Mouse (Mus musculus) forebrain, embryonic 16.5 days (tissue): ENCODE measurements around the gene Map3k14. TPM values are rescaled to one million over a fixed set of nuclear protein-coding genes. Genes with fewer than 3 reads are reported as not detected.

Source experiments
- ATAC-seq: fragments of 200-750 bp; cut with Nextera tagmentation; 2 replicates; pipeline ENCODE4 v1.8.0; 2017; ENCODE audit warnings: mild to moderate bottlenecking, moderate library complexity
- H3K27ac ChIP-seq: fragments of 300-500 bp; sonication (generic); 2 replicates; pipeline ENCODE4 v1.5.1; 2014; ENCODE audit warnings: low read length, control low read depth
- H3K27me3 ChIP-seq: fragments of 300-500 bp; sonication (generic); replicated peaks from 2 replicates; pipeline ENCODE4 v1.6.1; 2014; ENCODE audit warnings: low read length; ENCODE audit not compliant: control insufficient read depth, insufficient read depth
- H3K36me3 ChIP-seq: fragments of 300-500 bp; sonication (generic); 2 replicates; pipeline ENCODE4 v1.6.1; 2014; ENCODE audit not compliant: control insufficient read depth, insufficient read depth
- H3K4me1 ChIP-seq: fragments of 300-500 bp; sonication (generic); replicated peaks from 2 replicates; pipeline ENCODE4 v1.6.1; 2014; ENCODE audit warnings: low read length; ENCODE audit not compliant: control insufficient read depth, insufficient read depth
- H3K4me2 ChIP-seq: fragments of 300-500 bp; sonication (generic); 2 replicates; pipeline ENCODE4 v1.6.1; 2014; ENCODE audit warnings: mild to moderate bottlenecking, low read length, control low read depth
- H3K4me3 ChIP-seq: fragments of 300-500 bp; sonication (generic); replicated peaks from 2 replicates; pipeline ENCODE4 v1.5.1; 2014; ENCODE audit warnings: mild to moderate bottlenecking, low read length, control low read depth
- H3K9ac ChIP-seq: fragments of 300-500 bp; sonication (generic); replicated peaks from 2 replicates; pipeline ENCODE4 v1.6.1; 2014; ENCODE audit warnings: low read depth, low read length, control low read depth
- H3K9me3 ChIP-seq: fragments of 300-500 bp; sonication (generic); 2 replicates; pipeline ENCODE4 v1.6.1; 2016; ENCODE audit warnings: low read length; ENCODE audit not compliant: control insufficient read depth
- WGBS: fragments of 180-500 bp; shearing (Covaris S2); extraction: QIAGEN DNeasy Blood & Tissue Kit; methylation state at CpG from one replicate; pipeline ENCODE4 v1.1.7; 2014; 5-methylcytosine and 5-hydroxymethylcytosine counted together
- polyA plus RNA-seq: library from polyadenylated mRNA; unstranded; fragments of >200 nt; fragmentation: Nextera tagmentation; extraction: Ambion mirVana; gene quantifications from 2 replicates; pipeline ENCODE4 v1.2.1, GENCODE M21; 2015

The Map3k14 gene
- polyA plus RNA-seq, 1 experiment from 2014 or later, result 4.8 TPM

DNA sequence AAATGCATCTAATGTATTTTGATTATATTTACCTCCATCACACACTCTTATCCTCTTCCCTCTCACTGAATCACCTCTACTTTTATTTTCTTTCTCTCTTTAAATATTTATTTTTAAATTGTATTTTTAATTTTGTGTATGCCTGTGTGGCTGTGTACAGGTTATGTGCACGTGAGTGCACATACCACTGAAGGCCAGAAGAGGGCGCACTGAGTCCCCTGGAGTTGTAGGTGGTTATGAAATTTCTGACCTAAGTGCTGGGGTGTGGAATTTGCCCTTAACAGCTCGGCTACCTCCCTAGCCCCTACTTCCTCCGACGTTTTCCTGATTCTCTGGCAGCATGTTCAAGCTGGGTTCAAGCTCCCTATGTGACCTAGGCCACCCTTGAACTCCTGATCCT lies 53.6 kb downstream of the Map3k14 start:
- Histone ChIP-seq H3K4me3 (no peak overlapping the region), H3K9ac (no peak overlapping the region), H3K9me3 (no peaks in the 10 kb centered on the region), H3K27me3 (no peaks in the 10 kb centered on the region), H3K4me1 (peaks cover 5% of the 10 kb centered on the region), H3K27ac (no peak overlapping the region), H3K36me3 (no peaks in the 10 kb centered on the region), H3K4me2 (no peak overlapping the region)
- ATAC-seq, result no peak
- 86% methylated on average over 5 of the region's 5 CpGs for WGBS

DNA sequence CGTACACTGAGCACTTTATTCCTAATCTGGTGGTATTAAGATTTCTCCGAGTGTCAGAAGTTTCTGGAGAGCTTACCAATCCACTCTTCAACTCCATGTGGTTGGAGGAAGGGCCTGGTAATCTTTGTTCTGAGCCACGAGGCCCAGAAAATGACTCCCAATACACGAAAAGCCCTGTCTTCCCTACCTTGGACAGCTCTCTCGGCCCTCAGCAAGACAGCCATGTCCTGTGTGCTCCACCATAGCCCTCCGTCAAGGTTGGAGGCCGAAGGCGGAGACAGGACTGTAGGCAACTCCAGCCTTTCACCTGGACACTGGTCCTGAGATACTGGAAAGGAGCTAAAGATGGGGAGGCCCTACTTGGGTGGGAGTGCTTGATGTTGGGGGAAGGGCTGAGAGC lies 57.0 kb downstream of the Map3k14 start:
- Histone ChIP-seq H3K36me3 (no peaks in the 10 kb centered on the region), H3K27ac (no peak overlapping the region), H3K4me3 (no peak overlapping the region), H3K4me2 (no peak overlapping the region), H3K4me1 (no peaks in the 10 kb centered on the region), H3K27me3 (no peaks in the 10 kb centered on the region), H3K9ac (no peak overlapping the region), H3K9me3 (no peaks in the 10 kb centered on the region)
- 79% methylated on average over 8 of the region's 8 CpGs for WGBS
- ATAC-seq, result no peak

DNA sequence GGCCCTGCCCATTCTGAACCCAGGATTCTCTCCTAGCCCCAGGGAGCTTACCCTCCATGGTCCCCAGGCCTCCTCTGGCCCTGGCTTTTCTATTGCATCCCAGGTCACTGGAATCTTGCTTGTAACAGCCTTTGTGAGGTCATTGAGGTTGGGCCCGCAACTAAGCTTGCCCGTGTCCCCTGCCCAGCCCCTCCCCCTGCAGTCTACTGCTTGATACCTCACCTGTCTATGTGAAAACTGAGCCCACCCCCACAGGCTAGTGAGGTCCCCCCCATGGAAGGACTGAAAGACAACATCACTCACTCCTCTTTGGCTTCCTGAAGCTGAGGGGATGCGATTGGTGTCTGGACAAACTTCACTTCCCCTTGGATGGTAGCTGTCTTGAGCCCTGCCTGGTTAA lies 58.8 kb downstream of the Map3k14 start, which contains the start of gene 1700023F06Rik:
Gene 1700023F06Rik, minus strand, starts transcription at position 101 of the 400 bp plus-strand sequence.
- no peak within 1 kb of the TSS for H3K4me3 ChIP-seq
- no peak within 1 kb of the TSS for H3K9ac ChIP-seq
- H3K36me3 ChIP-seq, result no peaks in the 10 kb centered on the region
- H3K27me3 ChIP-seq, result no peaks in the 10 kb centered on the region
- no peak within 1 kb of the TSS for H3K27ac ChIP-seq
- ATAC-seq, result no peak
- no peak within 1 kb of the TSS for H3K4me2 ChIP-seq
- 87% methylated on average over 3 of the region's 3 CpGs for WGBS
- no peaks in the 10 kb centered on the region for H3K9me3 ChIP-seq
- H3K4me1 ChIP-seq, result no peaks in the 10 kb centered on the region

DNA sequence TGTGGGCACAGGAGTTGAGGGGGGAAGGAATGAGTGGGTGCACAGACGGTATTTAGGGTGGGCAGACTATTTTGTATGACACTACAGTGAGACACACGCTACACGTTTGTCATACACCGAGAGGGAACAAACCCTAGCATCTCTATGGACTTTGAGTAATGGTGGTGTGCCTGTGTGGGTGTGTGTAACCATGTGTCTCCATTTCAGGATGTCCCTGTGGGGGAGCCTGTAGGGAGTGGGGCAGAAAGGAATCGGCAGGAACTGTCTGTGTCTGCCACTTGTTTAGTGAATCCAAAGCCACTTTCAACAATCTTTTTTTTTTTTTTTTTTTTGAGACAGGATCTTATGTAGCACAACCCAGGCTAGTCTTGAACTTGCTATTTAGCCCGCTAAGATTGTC lies 61.1 kb downstream of the Map3k14 start:
- Histone ChIP-seq H3K4me3 (no peak overlapping the region), H3K36me3 (no peaks in the 10 kb centered on the region), H3K9ac (no peak overlapping the region), H3K27ac (no peak overlapping the region), H3K9me3 (no peaks in the 10 kb centered on the region), H3K4me1 (peaks cover 11% of the 10 kb centered on the region), H3K4me2 (no peak overlapping the region), H3K27me3 (no peaks in the 10 kb centered on the region)
- ATAC-seq, result no peak
- 89% methylated on average over 6 of the region's 6 CpGs for whole genome bisulfite sequencing

DNA sequence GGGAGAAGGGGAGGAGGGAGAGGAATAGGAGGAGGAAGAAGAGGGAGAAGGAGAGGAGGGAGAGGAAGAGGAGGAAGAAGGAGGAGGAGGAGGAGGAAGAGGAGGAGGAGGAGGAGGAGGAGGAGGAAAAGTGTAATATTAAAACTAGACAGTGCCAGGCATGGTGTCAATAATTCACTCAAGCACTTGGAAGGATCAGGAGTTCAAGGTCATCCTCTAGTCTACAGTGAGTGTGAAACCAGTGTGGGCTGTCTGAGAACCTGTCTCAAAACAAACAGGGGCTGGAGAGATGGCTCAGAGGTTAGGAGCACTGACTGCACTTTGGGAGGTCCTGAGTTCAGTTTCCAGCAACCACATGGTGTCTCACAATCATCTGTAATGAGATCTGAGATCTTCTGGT lies 64.9 kb downstream of the Map3k14 start:
- Histone ChIP-seq H3K4me1 (peaks cover 32% of the 10 kb centered on the region), H3K27ac (no peak overlapping the region), H3K9me3 (no peaks in the 10 kb centered on the region), H3K9ac (no peak overlapping the region), H3K36me3 (no peaks in the 10 kb centered on the region), H3K27me3 (peaks cover 10% of the 10 kb centered on the region; the same call in 1 of the 2 replicates), H3K4me2 (no peak overlapping the region), H3K4me3 (no peak overlapping the region)
- ATAC-seq, result no peak

DNA sequence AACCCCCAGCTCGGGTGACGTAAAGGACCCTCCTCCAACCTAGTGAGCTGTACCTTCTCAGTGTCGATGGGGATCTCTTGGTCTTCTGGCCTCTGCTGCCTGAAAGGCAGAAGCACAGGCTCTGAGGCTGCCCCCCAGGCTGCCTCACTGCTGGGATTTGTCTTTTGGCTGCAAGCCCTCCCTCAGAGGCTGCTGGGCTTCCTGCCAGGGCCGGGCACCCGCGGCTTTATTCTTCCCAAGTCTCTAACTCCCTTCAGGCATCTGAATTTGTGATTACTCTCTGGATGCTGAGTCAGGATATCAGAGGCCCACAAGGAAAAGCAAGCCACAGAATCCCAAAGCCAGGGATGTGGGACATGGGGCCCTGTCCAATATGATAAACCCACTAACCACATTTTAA lies 65.6 kb downstream of the Map3k14 start:
- Histone ChIP-seq H3K27me3 (peaks cover 18% of the 10 kb centered on the region), H3K4me3 (no peak overlapping the region), H3K4me2 (no peak overlapping the region), H3K9ac (peak overlapping the region; percentile 10; the same call in 1 of the 2 replicates), H3K36me3 (no peaks in the 10 kb centered on the region), H3K27ac (peak overlapping the region; percentile 5; the same call in 1 of the 2 replicates), H3K9me3 (no peaks in the 10 kb centered on the region), H3K4me1 (peaks cover 32% of the 10 kb centered on the region)
- peak; percentile 65 for ATAC-seq
- WGBS, result 5% methylated on average over 6 of the region's 6 CpGs

DNA sequence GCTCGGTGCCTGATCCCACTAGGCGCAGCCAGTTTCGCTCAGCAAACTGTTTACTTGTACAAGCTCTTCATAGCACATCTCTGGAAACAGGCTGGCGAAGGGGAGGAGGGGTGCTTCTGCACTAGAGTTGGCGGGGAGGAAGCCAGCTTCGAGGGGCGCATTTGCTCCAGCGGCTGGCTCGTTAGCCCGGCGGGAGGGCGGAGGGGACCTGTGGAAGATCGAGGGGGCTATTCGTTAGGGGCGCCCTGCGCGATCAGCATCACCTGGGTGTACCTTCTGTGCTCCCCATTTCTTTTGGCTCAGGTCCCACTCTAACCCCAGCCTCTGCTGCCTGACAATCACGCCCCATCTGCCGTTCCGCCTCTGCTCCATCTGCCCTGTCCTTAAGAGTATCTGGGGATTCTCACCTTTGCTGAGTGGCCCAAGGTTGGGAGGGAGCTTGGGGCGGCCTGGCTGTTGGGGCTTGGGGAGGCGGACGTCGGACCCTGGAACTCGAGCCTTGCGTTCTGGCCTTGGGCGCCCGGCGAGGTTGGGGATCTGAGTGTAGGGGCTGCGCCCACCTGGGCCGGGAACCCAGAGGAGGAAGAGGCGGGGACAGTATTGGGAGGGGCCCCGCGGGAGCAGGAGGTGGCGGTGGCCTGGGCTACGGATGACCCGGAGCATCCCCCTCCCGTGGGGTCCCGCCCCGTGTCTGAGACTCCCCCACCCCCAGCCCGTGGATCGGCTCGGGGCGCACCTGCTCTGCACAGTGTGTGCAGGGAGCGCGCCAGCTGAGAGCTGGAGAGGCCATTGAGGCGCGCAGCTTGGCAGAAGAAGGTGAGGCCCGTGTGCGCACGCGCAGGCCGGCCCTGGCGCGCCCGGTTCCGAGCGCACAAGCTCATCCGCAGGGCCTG lies 68.1 kb downstream of the Map3k14 start:
- H3K36me3 ChIP-seq, result no peaks in the 10 kb centered on the region
- H3K4me2 ChIP-seq, result peak overlapping the region; percentile 86
- peak overlapping the region; percentile 34; the same call in 1 of the 2 replicates for H3K27ac ChIP-seq
- peak overlapping the region; percentile 66 for H3K9ac ChIP-seq
- WGBS, result under 1% methylated on average over 59 of the region's 59 CpGs
- H3K9me3 ChIP-seq, result no peaks in the 10 kb centered on the region
- H3K4me1 ChIP-seq, result peaks cover 32% of the 10 kb centered on the region
- H3K27me3 ChIP-seq, result peaks cover 30% of the 10 kb centered on the region
- peak overlapping the region; percentile 57 for H3K4me3 ChIP-seq
- peak; percentile 79 for ATAC-seq

DNA sequence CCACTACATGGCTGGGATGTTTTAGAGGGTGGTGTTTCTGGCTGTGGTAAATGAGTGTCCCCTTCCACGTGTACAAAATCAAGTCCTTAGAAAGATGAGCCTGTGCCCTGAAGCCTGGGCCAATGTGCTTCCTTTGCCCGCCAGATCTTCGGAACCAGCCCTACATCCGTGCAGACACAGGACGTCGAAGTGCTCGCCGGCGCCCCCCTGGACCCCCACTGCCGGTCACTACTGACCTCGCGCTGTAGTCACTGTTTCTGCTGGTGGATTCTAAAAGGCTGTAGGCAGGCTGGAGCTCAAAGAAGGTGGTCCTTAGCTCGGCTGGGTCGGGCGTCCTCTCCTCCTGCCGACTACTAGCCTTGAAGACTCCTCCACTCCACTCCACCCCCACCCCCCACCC lies 68.9 kb downstream of the Map3k14 start:
- no peak overlapping the region for H3K9ac ChIP-seq
- H3K27ac ChIP-seq, result no peak overlapping the region
- H3K27me3 ChIP-seq, result peaks cover 37% of the 10 kb centered on the region
- peak overlapping the region; percentile 86 for H3K4me2 ChIP-seq
- WGBS, result 5% methylated on average over 16 of the region's 16 CpGs
- H3K4me3 ChIP-seq, result peak overlapping the region; percentile 57
- no peaks in the 10 kb centered on the region for H3K36me3 ChIP-seq
- H3K4me1 ChIP-seq, result peaks cover 34% of the 10 kb centered on the region
- H3K9me3 ChIP-seq, result no peaks in the 10 kb centered on the region
- ATAC-seq, result no peak

DNA sequence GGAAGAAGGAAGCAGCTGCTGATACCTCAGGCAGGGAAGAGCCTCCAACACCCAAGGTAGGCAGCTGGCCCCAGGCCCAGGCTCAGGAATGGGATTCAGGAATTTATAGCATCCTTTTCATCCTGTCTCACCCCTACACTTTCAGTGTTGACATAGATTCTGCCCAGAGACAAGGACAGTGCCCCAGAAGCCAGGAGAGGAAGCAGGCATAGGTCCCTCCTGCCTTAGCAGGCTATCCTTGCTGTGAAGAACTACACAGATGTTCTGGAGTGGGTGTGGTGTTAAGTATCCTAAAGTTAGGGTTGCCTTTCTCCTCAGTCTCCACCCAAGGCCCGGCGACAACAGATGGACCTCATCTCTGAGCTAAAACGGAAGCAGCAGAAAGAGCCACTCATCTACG lies 69.9 kb downstream of the Map3k14 start:
- peaks cover 44% of the 10 kb centered on the region for H3K4me1 ChIP-seq
- H3K9me3 ChIP-seq, result no peaks in the 10 kb centered on the region
- no peak overlapping the region for H3K4me2 ChIP-seq
- no peak overlapping the region for H3K4me3 ChIP-seq
- WGBS, result 93% methylated on average over 4 of the region's 4 CpGs
- no peak overlapping the region for H3K9ac ChIP-seq
- H3K36me3 ChIP-seq, result no peaks in the 10 kb centered on the region
- no peak for ATAC-seq
- H3K27me3 ChIP-seq, result peaks cover 43% of the 10 kb centered on the region
- no peak overlapping the region for H3K27ac ChIP-seq
